Mouse (Mus musculus) c-Kit-negative CD71-positive TER-119-positive erythroid progenitor cells, embryonic 14.5 days (primary cell): ENCODE measurements around the gene Inf2.
A peak's percentile ranks its signal among the peaks of the same experiment; 100 is the strongest.

Experiments used
- DNase-seq: peaks from one replicate; pipeline ENCODE4 v3.0.0-alpha.2; 2013; ENCODE audit warnings: low read depth, low spot score

The Inf2 gene

DNA sequence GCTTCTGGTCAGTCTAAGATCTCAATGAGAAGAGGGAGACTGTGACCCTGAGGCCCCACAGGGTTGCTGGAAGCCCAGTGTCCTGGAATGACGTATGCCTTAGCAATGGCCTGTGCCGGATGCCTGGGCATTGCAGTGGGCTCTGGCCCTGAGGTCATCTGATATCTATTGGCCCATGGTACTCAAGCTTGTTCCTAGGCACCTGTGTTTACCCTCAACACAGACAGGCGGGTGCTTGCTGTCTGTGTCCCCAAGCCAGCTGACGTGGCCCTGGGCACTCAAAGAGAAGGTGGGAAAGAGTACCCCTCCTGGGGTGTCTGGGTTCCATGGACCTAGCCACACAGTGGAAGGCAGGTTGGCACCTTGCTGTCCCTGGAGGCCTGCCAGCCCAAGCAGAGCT is 37.1 kb downstream of the Inf2 start:
- no peak for DNase-seq

DNA sequence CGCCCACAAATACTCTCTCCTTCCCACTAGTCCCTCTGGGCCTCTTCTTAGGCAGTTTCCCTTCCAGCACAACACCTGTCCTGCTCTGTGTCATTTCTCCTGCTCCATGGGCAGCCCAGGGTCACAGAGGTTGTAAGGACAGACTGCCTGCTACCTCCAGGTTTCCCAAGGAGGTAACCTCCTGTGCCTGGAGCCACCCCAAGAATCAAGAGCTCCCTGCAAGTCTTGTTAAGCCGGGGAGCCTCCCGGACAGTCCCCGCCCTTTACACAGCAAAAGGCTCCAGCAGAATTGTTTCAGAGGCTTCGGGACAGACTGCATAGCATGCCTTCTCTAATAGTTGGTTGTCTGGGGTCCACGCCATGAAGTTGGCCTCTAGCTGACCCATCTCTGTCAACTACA is 37.9 kb downstream of the Inf2 start:
- no peak for DNase-seq

DNA sequence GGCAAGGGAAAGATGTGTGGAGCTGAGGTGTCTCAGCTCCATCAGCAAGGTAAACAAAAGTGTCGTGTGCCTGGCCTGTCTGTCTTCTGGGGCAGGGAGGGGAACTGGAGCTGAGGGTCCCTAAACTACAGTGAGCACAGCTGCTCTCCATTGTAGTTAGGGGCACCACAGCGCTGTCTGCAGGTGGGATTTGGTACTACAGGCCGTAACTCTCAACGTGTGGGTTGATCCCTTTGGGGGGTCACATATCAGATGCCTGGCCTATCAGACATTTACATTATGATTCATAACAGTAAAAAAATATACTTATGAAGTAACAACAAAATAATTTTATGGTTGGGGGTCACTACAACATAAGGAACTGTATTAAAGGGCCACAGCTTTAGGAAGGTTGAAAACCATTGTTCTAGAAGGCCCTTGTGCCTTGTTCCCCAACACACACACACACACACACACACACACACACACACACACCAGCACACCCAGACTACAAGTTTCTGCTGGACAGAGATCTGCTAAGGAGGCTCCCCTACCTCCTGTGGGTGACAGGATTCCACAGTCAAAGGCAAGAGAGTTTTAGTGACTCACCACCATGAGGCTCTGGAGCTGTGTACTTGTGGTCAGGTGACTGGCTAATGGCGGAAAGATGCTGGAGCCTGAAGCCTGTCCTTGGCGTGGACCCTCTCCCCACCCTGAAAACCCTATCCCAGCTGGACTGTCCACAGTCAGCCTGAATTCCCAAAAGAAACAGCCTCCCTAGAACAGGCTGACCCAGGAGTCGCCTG is 38.7 kb downstream of the Inf2 start:
- DNase-seq, result no peak

DNA sequence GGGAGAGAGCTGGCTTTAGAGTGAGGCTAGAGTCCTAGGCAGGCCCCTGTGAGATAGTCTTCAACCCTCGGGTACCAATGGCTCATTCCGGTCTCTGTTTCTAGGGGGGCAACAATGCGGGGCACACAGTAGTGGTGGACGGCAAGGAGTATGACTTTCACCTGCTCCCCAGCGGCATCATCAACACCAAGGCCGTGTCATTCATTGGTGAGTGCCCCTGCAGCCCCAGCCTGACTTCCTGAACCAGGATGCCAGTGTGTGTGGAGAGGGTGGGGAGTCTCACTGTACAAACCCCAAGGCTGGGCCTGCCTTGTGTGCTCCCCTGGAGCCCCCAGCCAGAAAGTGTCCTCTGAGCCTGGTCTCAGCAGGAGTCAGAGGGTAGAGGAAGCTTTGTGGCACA is 39.6 kb downstream of the Inf2 start:
- no peak for DNase-seq

DNA sequence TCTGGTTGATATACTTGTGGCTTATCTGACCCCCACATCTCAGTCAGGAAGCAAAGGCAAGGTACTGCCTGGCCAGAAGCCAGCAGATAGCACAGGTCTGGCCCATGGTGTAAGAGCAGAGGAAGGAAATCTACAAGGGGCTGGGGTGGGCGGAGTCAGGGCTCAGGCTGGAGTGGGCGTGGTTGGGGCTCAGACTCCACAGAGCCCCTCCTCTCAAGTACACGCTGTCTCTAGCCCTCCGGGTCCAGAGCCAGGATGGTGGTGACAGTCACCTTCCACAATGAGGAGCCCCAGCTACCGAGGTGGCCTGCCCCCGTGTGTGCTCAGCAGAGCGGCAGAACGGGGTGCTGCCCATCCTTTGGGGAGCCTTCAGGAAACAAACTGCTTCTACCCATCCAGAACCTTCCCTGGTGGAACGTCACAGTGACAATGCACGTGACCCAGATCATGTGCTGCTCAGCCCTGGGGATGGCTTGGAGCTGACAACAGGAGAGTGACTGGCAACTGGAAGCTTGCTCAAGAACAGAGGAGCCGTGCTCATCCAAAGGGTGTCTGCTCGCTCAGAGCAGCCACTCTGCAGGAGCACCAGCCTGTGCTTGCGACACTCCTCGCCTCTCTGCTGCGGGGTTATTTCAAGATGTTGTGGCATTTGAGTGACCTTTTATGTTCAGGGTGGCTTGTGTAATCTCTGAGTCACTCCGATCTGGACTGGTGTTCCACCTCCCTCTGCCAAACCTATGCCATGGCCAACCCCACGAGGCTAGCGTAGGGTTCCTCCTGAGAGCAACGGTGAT is 40.5 kb downstream of the Inf2 start:
- no peak for DNase-seq

DNA sequence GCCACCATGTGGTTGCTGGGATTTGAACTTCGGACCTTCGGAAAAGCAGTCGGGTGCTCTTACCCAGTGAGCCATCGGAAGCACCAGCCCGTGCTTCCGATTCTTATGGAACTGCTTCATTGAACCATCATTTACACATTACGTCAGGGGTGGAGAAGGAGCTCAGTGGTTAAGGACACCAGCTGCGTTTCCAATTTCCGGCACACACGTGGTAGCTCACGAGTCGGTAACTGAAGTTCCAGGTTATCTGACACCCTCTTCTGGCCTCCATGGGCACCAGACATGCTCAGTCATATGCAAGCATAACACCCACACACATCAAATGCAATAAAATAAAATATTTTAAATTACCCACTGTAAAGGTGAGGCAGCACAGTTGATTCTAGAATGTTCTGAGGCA is 41.4 kb downstream of the Inf2 start:
- no peak for DNase-seq

DNA sequence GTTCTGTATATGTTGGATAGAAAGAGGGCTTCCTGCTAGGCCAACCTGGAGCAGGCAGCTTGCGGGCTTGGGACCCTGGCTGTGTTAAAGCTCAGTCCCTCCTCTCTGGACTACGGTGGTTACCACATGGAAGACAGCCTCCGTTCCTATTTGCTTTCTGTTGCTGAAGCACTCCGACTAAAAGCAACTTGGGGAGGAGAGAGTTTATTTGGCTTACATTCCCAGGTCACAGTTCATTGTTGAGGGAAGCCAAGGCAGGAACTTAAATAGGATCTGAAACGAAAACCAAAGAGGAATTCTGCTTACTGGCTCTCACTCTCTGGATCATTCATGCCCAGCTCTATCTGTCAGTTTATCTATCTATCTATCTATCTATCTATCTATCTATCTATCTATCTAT is 42.2 kb downstream of the Inf2 start:
- DNase-seq, result no peak

DNA sequence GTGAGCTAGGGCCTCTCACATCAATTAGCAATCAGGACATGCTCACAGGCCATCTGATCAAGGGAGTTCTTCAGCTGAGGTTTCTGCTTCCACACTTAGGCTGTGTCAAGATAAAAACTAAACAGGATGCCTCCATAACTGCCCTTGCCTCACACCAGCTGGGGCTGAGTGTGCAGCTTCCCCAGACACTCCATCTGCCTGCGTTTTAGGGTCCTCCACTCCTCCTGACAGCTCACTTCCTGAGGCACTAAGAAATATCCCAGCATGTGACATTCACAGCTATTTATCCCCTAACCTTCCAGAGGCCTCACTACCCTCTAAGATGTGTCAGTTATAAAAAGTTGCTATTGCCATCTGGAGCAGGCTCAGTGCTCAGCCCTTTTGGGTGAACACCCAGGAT is 42.9 kb downstream of the Inf2 start:
- no peak for DNase-seq

DNA sequence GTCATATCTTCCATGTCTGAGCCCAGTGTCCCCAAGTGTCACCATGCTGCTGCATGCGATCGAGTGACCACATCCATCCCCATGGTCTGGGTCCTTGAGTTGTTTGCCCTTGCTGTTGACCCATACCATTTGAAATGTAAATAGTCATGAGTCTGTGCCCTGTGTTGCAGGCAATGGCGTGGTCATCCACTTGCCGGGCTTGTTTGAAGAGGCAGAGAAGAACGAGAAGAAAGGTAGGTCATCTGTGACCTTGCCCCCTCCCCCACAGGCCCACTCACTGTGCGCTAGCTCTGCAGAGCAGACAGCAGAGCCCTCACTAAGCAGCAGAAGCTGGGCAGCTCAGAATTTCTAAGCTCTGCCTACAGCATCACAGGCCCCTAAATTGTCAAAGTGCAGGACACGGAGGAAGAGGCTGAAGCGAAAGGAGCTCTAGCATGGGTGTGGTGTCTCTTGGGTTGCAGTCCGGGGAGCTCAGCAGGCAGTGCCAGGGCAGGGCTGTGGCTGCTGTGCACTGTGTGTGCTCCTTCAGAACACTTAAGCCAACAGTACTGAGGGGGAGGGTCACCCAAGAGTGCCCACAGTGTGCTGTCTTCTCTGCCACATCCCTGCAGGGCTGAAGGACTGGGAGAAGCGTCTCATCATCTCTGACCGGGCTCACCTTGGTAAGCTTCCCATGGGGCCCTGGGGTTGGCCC is 43.6 kb downstream of the Inf2 start:
- DNase-seq, result no peak

DNA sequence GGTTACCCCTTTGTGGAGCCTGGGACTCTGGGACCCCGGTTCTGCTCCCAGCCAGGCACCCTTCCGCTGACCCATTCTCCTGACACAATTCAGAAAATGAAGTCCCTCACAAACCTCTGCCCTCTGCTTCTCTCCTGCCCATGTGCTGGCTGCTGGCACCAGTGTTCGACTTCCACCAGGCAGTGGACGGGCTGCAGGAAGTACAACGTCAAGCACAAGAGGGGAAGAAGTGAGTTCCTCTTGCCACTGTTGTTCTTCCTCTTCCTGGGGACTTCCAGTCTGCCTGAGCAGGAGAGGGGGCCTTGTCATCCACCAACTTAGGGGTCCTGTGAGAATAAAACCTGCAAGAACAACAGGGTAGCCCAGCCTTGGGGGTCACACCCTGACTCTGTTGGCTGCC is 44.3 kb downstream of the Inf2 start:
- no peak for DNase-seq

DNA sequence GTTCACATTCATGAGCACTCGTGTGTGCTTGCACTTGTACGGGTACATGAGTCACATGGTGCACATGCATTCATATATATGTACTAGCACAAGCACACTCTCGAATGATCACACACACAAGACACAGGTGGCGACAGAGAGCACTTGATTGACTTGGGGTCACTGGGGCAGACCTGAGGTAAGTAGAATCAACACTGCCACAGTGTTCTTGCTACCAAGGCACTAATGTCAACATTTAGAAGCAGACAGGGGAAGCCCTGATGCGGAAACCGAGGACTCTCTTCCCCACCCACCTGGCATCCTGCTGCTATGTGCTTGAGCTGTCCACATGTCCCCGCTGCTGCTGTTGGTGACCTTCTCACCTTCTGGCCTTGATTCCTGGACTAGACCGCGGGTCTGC is 45.1 kb downstream of the Inf2 start:
- DNase-seq, result no peak

DNA sequence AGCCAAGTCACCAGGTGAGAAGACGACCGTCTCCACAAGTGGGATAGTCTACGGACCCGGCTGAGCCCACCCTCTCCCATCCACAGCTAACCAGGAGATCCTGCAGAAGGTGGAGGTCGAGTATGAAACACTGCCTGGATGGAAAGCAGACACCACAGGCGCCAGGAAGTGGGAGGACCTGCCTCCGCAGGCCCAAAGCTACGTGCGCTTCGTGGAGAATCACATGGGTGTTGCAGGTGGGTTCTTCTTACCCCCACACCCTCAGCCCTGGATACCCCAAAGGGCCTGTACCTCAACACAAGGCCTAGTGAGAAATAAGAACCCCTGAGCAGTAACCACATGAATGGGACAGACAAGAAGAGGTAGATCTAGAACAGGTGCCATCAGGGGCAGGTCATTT is 50.9 kb downstream of the Inf2 start:
- DNase-seq, result no peak

DNA sequence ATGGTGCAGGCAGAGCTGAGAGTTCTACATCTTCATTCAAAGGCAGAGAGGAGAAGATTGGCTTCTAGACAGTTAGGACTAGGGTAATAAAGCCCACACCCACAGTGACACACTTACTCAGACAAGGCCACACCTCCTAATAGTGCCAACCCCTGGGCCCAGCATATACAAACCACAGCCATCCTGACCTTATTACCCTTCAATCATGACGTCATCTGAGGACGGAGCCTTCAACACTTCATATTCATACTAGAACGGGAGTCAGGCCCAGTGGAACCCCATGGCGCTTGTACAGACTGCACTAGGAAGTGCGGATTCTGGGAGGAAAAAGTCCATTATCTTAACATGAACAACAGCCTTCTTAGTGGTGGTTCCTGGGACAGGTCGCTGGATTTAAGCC is 54.5 kb downstream of the Inf2 start:
- DNase-seq, result no peak

DNA sequence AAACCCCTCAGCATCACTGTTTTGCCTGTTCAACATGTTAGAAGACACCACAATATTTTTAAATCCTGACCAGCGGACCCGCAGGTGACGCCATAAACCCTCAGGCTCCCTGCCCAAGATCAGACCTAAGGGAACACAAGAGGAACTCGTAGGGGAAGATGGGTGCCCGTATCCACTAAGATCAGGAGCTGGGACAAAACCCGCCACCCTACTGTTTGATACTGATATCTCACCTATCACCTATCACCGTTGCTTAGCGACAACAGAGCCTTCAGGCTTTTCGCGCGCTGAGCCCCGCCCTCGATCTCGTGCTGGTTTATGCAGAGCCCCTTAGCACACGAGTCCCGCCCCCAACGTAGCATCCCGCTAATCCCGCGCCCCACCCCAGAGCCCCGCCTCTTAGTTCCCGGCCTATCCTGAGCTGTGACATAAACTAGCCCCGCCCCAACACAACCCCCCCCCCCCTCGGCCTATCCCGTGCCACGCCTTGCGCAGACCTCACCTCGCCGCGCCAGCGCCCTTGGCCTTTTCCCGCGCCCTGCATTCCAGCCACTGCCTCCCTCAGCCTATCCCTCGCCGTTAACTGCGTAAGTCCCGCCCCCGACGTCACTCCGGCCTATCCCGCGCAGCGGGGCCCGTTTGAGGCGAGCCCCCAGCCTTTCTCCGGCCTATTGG is 55.7 kb downstream of the Inf2 start, which contains the start of gene Siva1:
Siva1 (plus strand) TSS at position 500 of the 675 bp plus-strand sequence.
- peak; percentile 87 for DNase-seq

DNA sequence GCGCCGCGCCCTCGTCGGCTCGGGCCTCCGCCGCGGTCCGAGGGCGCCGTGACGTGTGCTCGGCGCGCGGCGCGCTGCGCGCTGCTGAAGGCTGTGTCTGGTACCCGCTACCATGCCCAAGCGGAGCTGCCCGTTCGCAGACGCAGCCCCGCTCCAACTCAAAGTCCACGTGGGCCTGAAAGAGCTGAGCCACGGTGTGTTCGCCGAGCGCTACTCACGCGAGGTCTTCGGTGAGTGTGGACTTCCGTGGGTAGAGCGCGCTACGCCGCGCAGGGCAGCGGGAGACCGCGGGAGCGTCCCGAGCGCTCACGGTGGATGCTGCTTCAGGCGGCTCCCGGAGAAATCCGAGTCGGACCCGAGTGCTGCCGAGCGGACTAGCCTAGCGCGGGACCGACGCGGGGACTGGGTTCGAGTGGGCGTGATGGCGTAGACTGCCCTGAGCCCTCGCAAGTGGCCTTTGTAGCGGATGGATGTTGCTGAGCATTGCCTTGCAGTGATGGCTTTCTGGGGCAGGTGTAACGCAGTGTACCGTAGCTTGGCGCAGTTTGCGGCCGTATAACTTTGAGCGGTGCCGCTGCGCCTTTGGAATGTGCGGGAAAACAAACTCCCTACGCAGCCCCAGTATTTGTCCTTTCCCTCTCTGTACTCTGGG is 56.4 kb downstream of the Inf2 start:
- DNase-seq, result no peak

DNA sequence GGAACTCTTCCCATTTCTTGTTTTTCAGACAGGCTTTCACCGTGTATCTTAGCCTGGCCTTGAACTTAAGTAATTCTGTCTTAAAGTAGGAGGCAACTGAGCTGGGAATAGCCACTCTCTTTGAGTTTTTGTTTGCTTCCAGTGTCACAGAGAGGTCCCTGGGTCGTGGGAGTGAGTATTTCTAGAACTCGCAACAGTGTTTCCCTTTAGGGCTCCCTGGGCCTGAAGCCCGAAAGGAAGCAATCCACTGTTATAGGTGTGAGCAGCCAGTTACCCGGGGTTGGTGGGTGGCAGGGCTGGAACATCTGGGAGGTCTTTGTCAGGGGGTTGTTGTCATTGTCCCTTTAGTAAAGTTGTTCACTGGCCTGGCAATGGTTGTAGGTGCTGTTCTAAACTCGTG is 57.6 kb downstream of the Inf2 start:
- DNase-seq, result no peak

DNA sequence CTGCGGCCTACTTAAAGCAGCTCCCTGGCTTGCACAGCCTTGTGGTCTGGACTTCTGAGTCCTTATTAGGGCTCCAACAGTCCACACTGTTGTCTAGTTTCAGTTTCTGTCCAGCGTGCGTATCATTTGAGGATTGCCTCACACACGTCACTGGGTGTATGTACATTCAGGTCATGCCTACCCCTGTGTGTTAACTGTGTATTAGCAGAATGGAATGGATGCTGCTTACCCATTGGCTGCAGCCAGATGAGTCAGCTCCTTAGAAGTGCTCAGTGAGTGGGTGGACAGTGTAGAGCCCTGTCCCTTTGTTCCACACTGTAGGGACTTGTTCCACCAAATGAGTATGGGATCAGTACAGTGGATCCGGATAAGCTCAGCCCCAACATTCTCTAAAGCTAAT is 59.5 kb downstream of the Inf2 start:
- no peak for DNase-seq

DNA sequence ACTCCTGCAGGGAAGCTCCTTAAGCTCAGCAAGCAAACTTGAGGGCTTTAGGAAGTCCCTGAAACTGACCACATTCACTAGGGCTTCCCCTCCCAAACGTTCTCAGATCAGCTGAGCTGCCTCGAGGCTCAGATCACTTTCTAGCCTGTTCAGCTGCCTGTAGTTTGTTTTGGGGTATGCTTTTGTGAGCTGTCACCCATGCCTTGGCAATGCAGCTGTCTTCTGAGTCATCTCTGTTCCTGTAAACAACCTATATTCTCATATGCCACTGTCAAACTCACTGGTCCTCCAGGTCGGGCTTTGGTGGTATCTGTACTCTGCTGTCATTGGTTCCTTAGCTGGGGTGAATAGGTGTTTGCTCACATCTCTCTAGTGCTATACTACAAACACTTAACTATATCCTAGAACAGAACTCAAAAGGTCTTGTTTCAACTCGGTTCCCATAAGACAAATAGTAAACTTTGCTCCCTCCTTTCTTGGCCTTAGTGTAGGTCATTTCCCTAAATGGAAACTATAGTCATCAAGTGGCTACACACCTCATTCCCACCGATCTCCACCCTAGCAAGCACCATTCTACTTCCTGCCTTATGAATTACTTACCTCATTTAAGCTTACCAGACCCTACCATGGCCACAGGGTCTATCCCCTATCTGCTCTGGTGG is 63.3 kb downstream of the Inf2 start:
- no peak for DNase-seq

DNA sequence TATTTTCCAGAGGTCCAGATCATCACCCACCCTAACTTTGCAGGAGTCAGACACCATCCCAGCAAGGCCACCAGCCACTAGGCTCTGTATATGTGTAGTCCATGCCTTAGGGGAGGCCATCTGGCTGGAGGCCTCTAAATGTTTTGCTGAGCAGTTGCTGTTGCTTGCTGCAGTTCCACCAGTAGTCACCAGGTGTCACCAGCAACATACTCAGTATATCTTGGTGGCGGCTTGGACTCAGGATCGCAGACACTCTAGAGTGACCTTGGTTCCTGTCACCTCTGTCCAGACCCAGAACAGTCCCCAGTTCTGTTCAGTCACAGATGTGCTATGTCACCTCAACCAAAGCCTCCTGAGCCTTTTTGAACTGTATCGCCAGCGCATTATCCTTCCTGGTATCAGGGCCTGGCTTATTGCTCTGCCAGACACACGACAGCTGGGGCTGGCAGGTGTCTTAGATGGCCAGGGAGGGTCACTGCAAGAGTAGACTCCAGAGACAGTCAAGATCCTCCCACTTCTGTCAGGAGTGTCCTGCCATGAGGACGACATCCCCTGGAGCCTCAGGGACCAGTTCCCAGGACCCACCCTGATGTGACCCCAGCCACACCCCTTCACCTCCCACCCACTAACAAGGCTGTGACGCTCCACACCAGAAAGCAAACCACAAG is 64.7 kb downstream of the Inf2 start:
- peak; percentile 54 for DNase-seq

DNA sequence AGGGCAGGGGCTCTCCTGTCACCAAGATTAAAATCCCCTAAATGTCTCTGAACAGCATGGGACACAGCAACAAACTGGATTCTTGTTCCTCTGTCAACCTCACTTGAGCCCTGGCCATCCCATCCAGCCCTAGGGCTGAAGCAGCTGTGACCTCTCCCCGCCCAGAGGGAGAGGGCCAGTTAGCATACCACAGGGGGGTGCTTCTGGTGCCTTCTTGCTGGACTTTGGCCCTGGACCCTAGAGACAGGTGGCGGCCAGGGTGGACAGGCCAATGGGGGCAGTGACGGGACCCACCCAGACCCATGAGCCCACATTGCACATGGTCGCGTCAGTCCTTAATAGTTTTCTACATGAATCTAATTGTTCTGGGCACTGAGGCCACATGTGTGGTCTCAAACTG is 65.5 kb downstream of the Inf2 start:
- no peak for DNase-seq
